Mouse (Mus musculus) heart, postnatal 10 days (tissue): ENCODE results near the gene Clip3. TPM values are rescaled to one million over a fixed set of nuclear protein-coding genes. Genes with fewer than 3 reads are reported as not detected.

Experiments
- DNase-seq, 2 experiments: peaks; one replicate each; pipeline ENCODE4 v3.0.0; 2021
- intact Hi-C: fragments of 180-260 bp; cut with DNase I; formaldehyde crosslinking; loops from one replicate; pipeline ENCODE4 v1.15.1; 2025
- total RNA-seq, 2 experiments: library from RNA; stranded (reverse); gene quantifications; 2 replicates each; pipeline ENCODE4 v1.2.3; 2021

The Clip3 gene
- total RNA-seq, 2 experiments from 2014 or later, result 14.0 TPM

- DNase-seq, result no peak
- intact Hi-C loops, result no loop called here
These were observed 32.9 kb downstream of the Clip3 start for GRCm38 (mm10) chr7:30324300-30324944.

- intact Hi-C loops, result no loop called here
- DNase-seq, result peak in 1 of 2 experiments; percentile 59
These were observed 33.8 kb downstream of the Clip3 start for GRCm38 (mm10) chr7:30325364-30325763.

GRCm38 (mm10) chr7:30326427-30326826 is 34.9 kb downstream of the Clip3 start:
- intact Hi-C loops, result no loop called here
- no peak for DNase-seq

- no peak for DNase-seq
- intact Hi-C loops, result no loop called here
These were observed 35.6 kb downstream of the Clip3 start for GRCm38 (mm10) chr7:30327140-30327539.

GRCm38 (mm10) chr7:30328379-30328778 is 36.9 kb downstream of the Clip3 start:
- no peak for DNase-seq
- intact Hi-C loops, result no loop called here

- intact Hi-C loops, result no loop called here
- DNase-seq, result peak; percentile 78 to 83
These were observed 40.4 kb downstream of the Clip3 start for GRCm38 (mm10) chr7:30331887-30332286.

GRCm38 (mm10) chr7:30332622-30333259 is 41.2 kb downstream of the Clip3 start:
- DNase-seq, result no peak
- intact Hi-C loops, result no loop called here

GRCm38 (mm10) chr7:30333436-30333835 is 41.9 kb downstream of the Clip3 start:
- DNase-seq, result peak; percentile 70 to 80
- intact Hi-C loops, result no loop called here

GRCm38 (mm10) chr7:30334563-30334962 is 43.0 kb downstream of the Clip3 start:
- no peak for DNase-seq
- intact Hi-C loops, result no loop called here

- intact Hi-C loops, result loop anchor here (2.0 kb wide), 1 partner anchor 97 kb away; no protein-coding TSS in a partner anchor
- no peak for DNase-seq
These were observed 44.2 kb downstream of the Clip3 start for GRCm38 (mm10) chr7:30335688-30336087.

GRCm38 (mm10) chr7:30336384-30336783 is 44.9 kb downstream of the Clip3 start:
- intact Hi-C loops, result loop anchor here (2.0 kb wide), 1 partner anchor 96 kb away; no protein-coding TSS in a partner anchor
- peak; percentile 84 to 92 for DNase-seq

- intact Hi-C loops, result no loop called here
- DNase-seq, result no peak
These were observed 48.0 kb downstream of the Clip3 start for GRCm38 (mm10) chr7:30339432-30340109.

GRCm38 (mm10) chr7:30346635-30347379 is 55.3 kb downstream of the Clip3 start:
- intact Hi-C loops, result no loop called here
- DNase-seq, result peak; percentile 72 to 84

- peak; percentile 53 to 61 for DNase-seq
- intact Hi-C loops, result no loop called here
These were observed 56.3 kb downstream of the Clip3 start for GRCm38 (mm10) chr7:30347828-30348227.

GRCm38 (mm10) chr7:30353279-30353822 is 61.8 kb downstream of the Clip3 start:
- intact Hi-C loops, result no loop called here
- peak; percentile 60 to 82 for DNase-seq

- intact Hi-C loops, result no loop called here
- no peak for DNase-seq
These were observed 62.5 kb downstream of the Clip3 start for GRCm38 (mm10) chr7:30354059-30354458.

Other genes with a start within 250 kb of the Clip3 start
- gene Zfp14, start 240.3 kb upstream of the Clip3 start, total RNA-seq, result 1 to 10 TPM; 1.6 to 2.6 TPM
- 1 to 10 TPM in 1 of 2 experiments, under 1 TPM in 1; 0.98 to 1.1 TPM for gene Zfp82, start 218.8 kb upstream of the Clip3 start, total RNA-seq
- under 1 TPM in 1 of 2 experiments, not detected in 1; 0.62 TPM for gene Gm26920, start 201.3 kb upstream of the Clip3 start, total RNA-seq
- gene Zfp566, start 201.2 kb upstream of the Clip3 start, total RNA-seq, result 1 to 10 TPM; 1.3 to 2.3 TPM
- 10 to 100 TPM; 44.8 to 53.3 TPM for gene Zfp260, start 197.0 kb upstream of the Clip3 start, total RNA-seq
- 1 to 10 TPM; 4.5 to 6.5 TPM for gene Zfp382, start 169.8 kb upstream of the Clip3 start, total RNA-seq
- gene Zfp146, start 122.0 kb upstream of the Clip3 start, total RNA-seq, result 10 to 100 TPM; 39.0 to 42.5 TPM
- gene Cox7a1, start 107.6 kb upstream of the Clip3 start, total RNA-seq, result 1,000 to 10,000 TPM; 1,192 to 1,277 TPM
- gene Capns1, start 92.9 kb upstream of the Clip3 start, total RNA-seq, result 100 to 1,000 TPM; 303 to 326 TPM
- gene Polr2i, start 59.8 kb upstream of the Clip3 start, total RNA-seq, result 10 to 100 TPM; 55.5 to 60.7 TPM
- 10 to 100 TPM; 68.5 to 76.1 TPM for gene Tbcb, start 59.5 kb upstream of the Clip3 start, total RNA-seq
- gene Ovol3, start 56.0 kb upstream of the Clip3 start, total RNA-seq, result not detected
- under 1 TPM; 0.20 to 0.26 TPM for gene Thap8, start 11.6 kb upstream of the Clip3 start, total RNA-seq
- 1 to 10 TPM; 5.4 to 5.7 TPM for gene Wdr62, start 11.3 kb upstream of the Clip3 start, total RNA-seq
- gene Alkbh6, start 17.0 kb downstream of the Clip3 start, total RNA-seq, result 10 to 100 TPM; 26.0 to 27.4 TPM
- under 1 TPM; 0.86 to 0.87 TPM for gene Syne4, start 23.1 kb downstream of the Clip3 start, total RNA-seq
- gene E130208F15Rik, start 30.0 kb downstream of the Clip3 start, total RNA-seq, result 1 to 10 TPM in 1 of 2 experiments, under 1 TPM in 1; 0.87 to 1.0 TPM
- gene Sdhaf1, start 32.2 kb downstream of the Clip3 start, total RNA-seq, result 10 to 100 TPM; 15.1 to 15.8 TPM
- 1 to 10 TPM; 1.7 TPM for gene Lrfn3, start 71.0 kb downstream of the Clip3 start, total RNA-seq
- gene Tyrobp, start 122.0 kb downstream of the Clip3 start, total RNA-seq, result 10 to 100 TPM; 12.9 to 16.5 TPM
- 1 to 10 TPM in 1 of 2 experiments, under 1 TPM in 1; 0.92 to 1.8 TPM for gene Hcst, start 128.1 kb downstream of the Clip3 start, total RNA-seq
- gene Nfkbid, start 130.0 kb downstream of the Clip3 start, total RNA-seq, result under 1 TPM; 0.29 to 0.45 TPM
- 1 to 10 TPM; 4.1 to 6.2 TPM for gene Aplp1, start 153.8 kb downstream of the Clip3 start, total RNA-seq
- gene Kirrel2, start 166.0 kb downstream of the Clip3 start, total RNA-seq, result under 1 TPM; 0.07 to 0.17 TPM
- not detected for gene Nphs1, start 166.6 kb downstream of the Clip3 start, total RNA-seq
- not detected for gene Prodh2, start 201.9 kb downstream of the Clip3 start, total RNA-seq
- 1 to 10 TPM; 3.7 to 3.9 TPM for gene Arhgap33, start 243.3 kb downstream of the Clip3 start, total RNA-seq